Mouse (Mus musculus) ES-Bruce4 (cell line): ENCODE results near the gene Rxra.

Source experiments
- CTCF ChIP-seq: IDR thresholded peaks from one replicate; pipeline ENCODE4 v1.8.1; 2011; ENCODE audit warnings: low read depth, low read length
- POLR2A ChIP-seq: IDR thresholded peaks from one replicate; pipeline ENCODE4 v1.8.1; 2011; ENCODE audit warnings: low read length; ENCODE audit not compliant: insufficient read depth

DNA sequence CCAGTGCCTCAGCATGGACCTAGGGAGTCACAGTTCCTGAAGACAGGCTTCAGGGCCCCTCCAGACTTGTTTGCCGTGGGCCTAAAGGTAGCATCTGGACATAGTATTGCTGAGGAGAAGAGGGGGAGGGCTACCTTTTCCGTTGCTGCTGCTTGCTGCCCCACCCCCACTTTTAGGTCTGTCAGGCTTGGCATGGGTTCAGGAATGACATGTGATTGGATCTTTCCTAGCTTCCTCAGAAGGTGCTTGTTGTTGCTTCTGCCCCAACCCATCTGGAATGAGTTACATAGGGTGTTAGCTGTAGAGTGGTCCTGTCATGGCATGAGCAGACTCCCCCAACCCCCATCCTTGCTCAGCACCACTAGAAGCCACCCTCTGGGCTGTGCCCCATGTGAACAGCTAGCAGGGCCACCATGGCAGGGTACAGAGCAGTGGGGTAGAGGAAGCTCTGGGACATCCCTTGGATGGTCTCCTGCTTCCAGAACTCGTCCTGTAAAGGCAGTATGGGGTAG, 34.7 kb downstream of the Rxra start:
- TF ChIP-seq POLR2A = no peak
- no peak for TF ChIP-seq CTCF
